Mouse (Mus musculus) adrenal gland, adult 8-10 months (tissue): Measurements from ENCODE around the gene Gja4. TPM values are rescaled to one million over a fixed set of nuclear protein-coding genes. Genes with fewer than 3 reads are reported as not detected.

ENCODE experiments used
- DNase-seq: peaks from one replicate; pipeline ENCODE4 v3.0.0; 2022
- total RNA-seq, 4 experiments: library from RNA; stranded (reverse); gene quantifications; 2 replicates each; pipeline ENCODE4 v1.2.4; 2022

The Gja4 gene
- 1 to 10 TPM; 3.1 to 7.0 (median 4.5) TPM for total RNA-seq

GRCm38 (mm10) chr4:127313861-127314260 is at the start of gene Gja4:
TSS of gene Gja4 (minus strand) at chr4:127314039.
- peak; percentile 64 for DNase-seq

GRCm38 (mm10) chr4:127363331-127363730 is 49.5 kb upstream of the Gja4 start:
- DNase-seq, result no peak

DNA sequence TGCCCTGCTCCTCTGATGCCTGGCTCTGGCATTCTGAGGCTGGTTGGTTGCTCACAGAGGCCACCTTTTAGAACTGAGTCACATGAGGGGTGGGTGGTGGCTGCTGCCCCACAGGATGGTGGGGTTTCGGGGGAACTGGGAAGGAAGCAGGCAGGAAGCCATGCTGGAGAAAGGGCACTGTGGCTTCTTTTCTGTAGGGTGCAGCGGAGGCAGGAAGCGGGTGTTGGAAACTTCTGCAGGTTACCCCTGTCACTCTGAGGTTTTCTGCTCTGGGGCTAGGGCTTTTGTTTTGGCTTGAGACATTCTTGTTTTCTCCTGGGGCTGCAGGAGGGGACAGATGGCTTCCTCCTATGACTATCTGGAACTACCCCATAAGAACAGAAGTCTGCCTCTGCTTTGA is 48.7 kb upstream of the Gja4 start:
- no peak for DNase-seq

GRCm38 (mm10) chr4:127358018-127358417 is 44.2 kb upstream of the Gja4 start, which contains the start of gene Gjb5:
TSS of gene Gjb5 (minus strand) at chr4:127358181.
- no peak for DNase-seq

DNA sequence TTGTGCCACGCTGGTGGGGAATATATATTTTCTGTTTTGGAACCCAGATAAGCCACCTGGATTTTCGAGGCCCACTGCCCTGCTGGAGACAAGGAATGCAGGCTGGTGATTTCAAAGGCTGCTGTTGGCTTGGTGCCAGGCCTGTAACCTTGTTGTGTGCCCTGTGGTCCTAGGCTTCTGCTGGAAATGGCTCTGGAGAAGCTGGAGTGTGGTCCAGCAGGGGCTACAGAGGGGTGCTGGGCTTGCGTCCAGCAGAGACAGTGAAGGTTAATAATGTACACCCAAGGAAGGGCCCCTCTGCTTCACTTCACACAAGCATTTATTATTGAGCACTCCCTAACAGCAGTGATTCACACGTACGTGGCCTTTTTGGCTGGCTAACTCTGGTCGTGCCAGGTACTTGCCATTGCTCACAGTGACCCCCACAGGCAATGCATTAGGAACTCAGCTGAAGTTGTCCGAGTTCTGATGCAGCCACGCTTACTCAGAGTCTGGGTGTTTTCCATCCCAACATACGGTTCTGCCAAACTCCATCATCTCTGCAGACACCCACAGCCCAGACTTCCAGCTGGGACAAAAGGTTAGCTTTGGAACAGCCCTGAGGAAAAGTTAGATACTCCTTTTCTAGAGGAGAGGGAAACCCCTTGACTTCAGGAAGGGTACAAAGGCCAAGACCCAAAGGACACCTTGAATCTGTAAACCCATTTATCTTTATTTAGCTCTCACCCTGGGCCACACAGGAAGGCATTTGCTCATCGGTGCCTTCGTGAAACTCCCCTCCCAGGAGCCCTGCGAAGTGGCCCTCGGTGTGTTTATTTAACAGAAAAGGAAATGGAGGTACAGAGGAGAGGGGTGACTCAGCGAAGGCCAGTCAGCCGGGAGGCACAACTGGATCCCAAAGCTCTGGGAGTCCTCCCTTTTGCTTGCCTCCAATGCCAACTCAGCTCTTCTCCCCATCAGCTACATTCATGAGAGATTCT is 41.0 kb upstream of the Gja4 start:
- no peak for DNase-seq

- no peak for DNase-seq
These were observed 40.2 kb upstream of the Gja4 start, which contains the start of gene Gjb4 for GRCm38 (mm10) chr4:127353951-127354438. TSS of gene Gjb4 (minus strand) at chr4:127354081.

- DNase-seq, result no peak
These were observed 38.8 kb upstream of the Gja4 start for GRCm38 (mm10) chr4:127352594-127352993.

DNA sequence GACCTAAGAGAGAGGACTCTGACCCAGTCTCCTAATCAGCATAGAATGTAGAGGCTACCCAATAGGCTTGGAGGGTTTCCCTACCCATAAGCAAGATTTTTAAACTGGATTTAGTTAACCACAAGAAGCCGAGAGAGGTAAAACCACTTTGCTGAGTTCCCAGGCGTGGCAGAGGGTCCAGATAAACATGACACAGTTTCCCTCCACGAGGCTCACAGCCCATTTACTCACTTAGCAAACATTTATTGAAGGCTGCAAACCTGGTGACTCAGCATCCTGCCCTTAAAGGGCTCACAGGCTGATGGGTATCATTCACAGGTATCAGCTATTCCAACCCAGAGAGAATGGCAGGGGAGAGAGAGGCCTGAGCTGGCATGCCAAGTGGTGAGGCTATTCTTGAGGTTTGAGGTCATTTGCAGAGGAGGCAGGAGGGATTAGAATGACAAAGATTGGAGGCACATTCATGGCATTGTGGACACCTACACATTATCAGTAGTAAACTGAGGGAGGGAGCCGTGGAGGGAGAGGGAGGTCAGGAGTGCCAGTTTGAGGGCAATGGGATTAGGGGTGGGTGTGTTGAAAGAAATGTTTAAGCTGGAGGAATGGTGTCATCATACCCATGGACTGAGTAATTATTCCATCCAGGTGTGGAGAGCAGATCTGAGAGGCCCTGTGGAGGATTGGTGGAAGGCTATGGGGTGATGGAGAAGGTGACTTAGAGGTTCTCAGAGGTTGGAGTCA is 35.9 kb upstream of the Gja4 start:
- DNase-seq, result no peak

GRCm38 (mm10) chr4:127345000-127345399 is 31.2 kb upstream of the Gja4 start:
- DNase-seq, result no peak

DNA sequence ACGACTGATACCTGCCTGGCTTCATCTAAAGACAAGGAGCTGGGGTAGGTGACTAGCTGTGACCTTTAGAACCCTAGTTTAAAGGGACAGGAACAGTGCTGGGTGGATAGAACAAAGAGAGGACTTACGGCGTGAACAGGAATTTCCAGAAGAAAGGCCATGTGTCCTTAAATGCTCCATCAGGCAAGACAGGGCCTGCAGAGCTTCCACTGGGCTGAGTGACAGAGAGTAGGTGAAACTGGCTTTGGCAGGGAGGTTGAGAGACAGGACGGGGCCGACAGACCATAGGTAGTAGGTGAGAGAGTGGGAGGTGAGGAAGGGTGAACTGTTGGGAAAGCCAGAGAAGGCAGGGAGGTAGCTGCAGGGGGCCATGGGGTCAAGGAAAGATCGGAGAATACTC is 27.5 kb upstream of the Gja4 start:
- no peak for DNase-seq

- DNase-seq, result no peak
These were observed 23.8 kb upstream of the Gja4 start for GRCm38 (mm10) chr4:127337668-127338067.

GRCm38 (mm10) chr4:127334870-127335504 is 21.1 kb upstream of the Gja4 start:
- no peak for DNase-seq

DNA sequence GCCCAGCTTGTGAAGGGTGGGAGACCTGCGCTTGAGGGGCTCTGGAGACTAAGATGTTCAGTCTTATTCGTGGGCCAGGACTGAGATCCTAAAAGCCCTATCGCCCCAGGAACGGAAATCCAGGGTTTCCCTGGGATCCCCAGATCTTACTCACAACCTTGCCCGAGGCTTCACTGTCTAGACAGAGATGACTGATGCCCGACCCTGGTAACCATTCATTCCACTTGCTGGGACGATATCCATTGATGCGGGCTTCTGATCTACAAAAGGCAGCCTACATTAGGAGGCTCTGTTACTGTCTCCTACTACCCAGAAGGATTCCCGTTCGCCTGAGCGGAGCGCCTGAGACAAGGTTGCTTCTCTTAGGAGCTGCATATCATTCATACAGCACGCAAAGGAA is 17.3 kb upstream of the Gja4 start:
- no peak for DNase-seq

- DNase-seq, result no peak
These were observed 16.6 kb upstream of the Gja4 start, which contains the start of gene Gjb3 for GRCm38 (mm10) chr4:127330181-127331100. TSS of gene Gjb3 (minus strand) at chr4:127330844.

DNA sequence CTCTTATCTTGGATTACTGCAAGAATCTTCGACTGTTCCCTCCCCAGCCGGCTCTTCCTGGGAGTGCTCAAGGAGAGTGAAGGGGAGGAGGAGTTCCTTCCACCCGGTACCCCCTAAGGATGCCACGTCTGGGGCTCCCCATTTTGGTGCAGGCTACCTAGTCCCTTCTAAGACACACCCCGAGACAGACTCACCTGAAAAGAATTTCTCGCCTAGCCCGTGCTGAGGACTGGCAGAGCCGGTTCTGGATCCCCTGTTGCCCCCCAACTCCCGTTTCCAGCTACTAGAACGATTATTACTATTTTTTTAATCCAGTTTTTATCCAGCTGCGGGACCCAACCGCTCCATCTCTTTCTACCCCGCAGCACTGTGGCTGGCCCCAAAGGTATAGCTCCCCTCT is 15.9 kb upstream of the Gja4 start:
- no peak for DNase-seq

GRCm38 (mm10) chr4:127329046-127329445 is 15.2 kb upstream of the Gja4 start:
- DNase-seq, result no peak

- no peak for DNase-seq
These were observed 14.5 kb upstream of the Gja4 start for GRCm38 (mm10) chr4:127328378-127328777.

DNA sequence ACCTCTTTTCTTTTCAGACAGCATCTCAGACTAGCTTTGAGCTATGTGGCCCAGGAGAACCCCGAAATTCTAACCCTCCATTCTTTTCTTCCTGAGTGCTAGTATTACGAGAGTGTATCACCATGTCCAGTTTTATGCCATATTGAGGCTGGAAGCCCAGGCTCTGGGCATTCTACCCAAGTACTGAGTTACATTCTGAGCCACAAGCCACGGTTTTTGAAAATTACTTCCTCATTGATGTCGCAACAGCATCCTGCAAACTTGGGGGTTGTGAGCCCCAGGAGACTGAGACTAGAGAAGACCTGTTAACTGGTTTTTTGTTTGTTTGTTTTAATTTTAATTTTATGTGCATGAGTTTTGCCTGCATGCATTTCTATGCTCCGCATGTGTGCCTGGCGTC is 13.9 kb upstream of the Gja4 start:
- no peak for DNase-seq

- DNase-seq, result no peak
These were observed 13.4 kb upstream of the Gja4 start for GRCm38 (mm10) chr4:127327258-127327657.

DNA sequence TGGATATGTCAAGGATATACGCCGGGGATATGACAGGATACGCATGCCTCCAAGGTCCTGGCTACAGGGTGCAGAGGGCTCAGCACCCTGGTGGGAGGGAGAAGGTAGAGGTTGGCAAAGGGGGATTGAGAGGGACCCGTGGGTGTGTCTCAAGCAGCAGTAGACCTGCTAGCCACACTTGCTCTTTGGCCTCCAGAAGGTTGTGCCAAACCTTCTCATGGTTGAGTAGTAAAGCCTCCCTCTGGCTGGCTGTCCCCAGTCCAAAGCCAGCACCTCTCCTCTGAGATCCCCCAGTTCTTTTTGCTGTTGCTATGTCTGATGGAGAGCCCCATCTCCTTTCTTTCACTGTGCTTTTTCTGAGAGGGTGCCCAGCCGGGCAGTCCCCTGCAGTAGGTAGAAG is 11.4 kb upstream of the Gja4 start:
- DNase-seq, result no peak

DNA sequence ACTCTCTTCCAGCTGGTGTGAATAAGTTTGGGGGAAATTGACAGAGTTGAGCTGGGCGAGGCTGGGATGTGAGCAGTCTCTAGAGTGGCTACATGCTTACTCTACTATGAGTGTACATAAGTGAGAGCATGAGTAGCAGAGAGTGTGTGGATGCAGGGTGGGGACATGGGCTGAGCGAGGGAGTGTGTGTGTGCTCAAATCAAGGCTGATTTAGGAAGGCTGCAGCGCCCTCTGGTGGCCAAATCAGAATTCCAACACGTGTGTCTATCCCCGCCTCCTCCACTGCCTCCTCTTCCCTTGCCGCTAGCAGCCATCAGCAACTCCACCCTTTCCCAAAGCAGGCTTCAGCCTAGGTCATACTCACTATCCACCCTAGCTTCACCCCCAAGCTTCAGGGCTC is 10.9 kb upstream of the Gja4 start:
- DNase-seq, result no peak

DNA sequence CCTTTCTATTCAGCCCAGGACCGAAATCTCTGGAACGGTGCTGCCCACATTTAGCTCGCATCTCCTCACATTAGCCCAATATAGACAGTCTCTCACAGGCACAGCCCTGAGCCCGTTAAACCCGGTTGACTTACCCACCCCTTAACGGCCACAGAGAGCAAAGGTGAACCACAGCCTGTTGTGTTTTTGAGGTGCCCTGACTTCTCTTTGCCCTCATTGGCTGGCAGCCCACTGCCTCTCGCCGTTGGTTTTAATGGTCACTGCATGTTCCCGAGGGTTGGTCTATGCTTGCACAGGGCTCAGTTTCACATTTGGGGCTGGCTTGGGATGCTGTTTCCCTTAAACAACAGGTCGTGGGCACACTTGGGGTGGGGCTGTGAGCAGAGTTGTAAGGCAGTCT is 10.5 kb upstream of the Gja4 start:
- DNase-seq, result no peak
